Mouse (Mus musculus): ENCODE data around the gene Ccnl1.

DNA sequence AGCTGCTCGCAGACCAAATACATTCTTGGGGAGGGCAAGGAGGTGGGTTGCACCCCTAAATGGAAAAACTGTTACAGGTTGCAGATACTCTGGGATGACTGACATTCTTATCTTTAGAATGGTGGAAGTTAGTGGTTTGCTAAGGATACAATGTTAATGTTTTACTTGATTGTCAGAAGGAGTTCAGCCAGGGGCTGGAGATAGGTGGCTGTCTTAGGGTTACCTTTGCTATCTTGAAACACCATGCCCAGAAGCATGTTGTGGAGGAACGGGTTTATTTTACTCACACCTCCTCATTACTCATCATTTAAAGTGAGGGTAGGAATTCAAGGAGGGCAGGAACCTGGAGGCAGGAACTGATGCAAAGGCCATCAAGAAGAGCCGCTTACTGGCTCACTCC is 11.1 kb upstream of the Ccnl1 start:
- TF ChIP-seq GATA1 (IDR thresholded peaks at IDR 0.05; ENCODE audit: low read length) = no peak
- no peak for TF ChIP-seq TAL1 (IDR thresholded peaks at IDR 0.05; ENCODE audit: low read length)
